Mouse (Mus musculus) kidney, postnatal 14 days (tissue): ENCODE measurements around the gene Hk2.
"Not testable (repeated sequence)": the region's sequence is repeated elsewhere in the genome, so short reads cannot be mapped to it uniquely, and the experiment has no call there.

Experiments
- DNase-seq: peaks from one replicate; pipeline ENCODE4 v3.0.0; 2022; ENCODE audit warnings: mixed read lengths

Gene Hk2

DNA sequence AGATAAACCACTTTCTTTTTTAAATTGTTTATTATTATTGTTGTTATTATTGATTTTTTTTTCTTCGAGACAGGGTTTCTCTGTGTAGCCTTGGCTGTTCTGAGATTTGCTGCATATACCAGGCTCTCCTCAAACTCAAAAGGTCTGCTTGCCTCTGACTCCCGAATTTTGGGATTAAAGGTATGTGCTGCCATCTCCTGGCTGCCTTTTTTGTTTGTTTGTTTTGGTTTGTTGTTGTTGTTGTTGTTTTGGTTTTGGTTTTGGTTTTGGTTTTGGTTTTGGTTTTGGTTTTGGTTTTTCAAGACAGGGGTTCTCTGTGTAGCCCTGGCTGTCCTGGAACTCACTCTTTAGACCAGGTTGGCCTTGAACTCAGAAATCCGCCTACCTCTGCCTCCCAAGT lies 96.6 kb downstream of the Hk2 start:
- not testable (repeated sequence) for DNase-seq
